Mouse (Mus musculus): ENCODE data around the gene Tdrd9. TPM values are rescaled to one million over a fixed set of nuclear protein-coding genes. Genes with fewer than 3 reads are reported as not detected.
"Not testable (repeated sequence)": the region's sequence is repeated elsewhere in the genome, so short reads cannot be mapped to it uniquely, and the experiment has no call there.

The Tdrd9 gene
- polyA plus RNA-seq, 1 experiment from 2014 or later, result 0.32 TPM

DNA sequence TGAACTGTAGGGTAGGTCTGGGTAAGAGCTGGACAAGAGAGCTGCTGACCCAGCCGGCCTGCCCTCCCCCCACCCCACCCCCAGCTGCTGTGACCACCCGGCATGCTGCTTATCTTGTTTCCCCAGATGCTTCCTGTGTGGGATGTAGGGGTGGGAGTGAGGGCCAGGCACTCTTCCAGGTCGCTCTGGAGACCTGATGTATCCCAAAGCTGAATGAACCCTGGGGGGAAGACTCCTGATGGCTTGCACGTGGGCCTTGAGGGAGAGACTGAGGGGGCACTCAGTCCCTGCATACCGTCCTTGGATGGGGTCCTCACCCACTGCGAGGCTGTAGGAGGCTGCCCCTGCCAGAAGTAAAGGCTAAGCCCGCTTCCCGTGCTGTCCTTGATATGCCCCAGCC lies 26.2 kb upstream of the Tdrd9 start:
- Histone ChIP-seq H3K4me3 (replicated peaks; ENCODE audit: low read depth, low read length) (no peak overlapping the region), H3K4me1 (replicated peaks; ENCODE audit: insufficient read depth, low read length) (peaks cover 16% of the 10 kb centered on the region; the same call in 1 of the 2 replicates), H3K27ac (peak overlapping the region; percentile 90), H3K4me2 (ENCODE audit: low read length) (0 out of 2 replicates have a peak overlapping the region, but pooled peaks have one; percentile 3), H3K9ac (ENCODE audit: low read depth, low read length) (0 out of 2 replicates have a peak overlapping the region, but pooled peaks have one; percentile 18), H3K27me3 (ENCODE audit: insufficient read depth, low read length) (no peaks in the 10 kb centered on the region), H3K36me3 (ENCODE audit: insufficient read depth, low read length) (no peaks in the 10 kb centered on the region), H3K9me3 (replicated peaks; ENCODE audit: low read length) (no peaks in the 10 kb centered on the region)
- no peak for TF ChIP-seq CTCF (IDR thresholded peaks at IDR 0.05; ENCODE audit: low read depth)
- 17% methylated on average over 8 of the region's 8 CpGs for WGBS
- ATAC-seq (replicated peaks; ENCODE audit: low FRiP score, low read depth) (0 out of 2 replicates have a peak, but pooled peaks have one; percentile 16), DNase-seq (ENCODE audit: low spot score) (peak; percentile 83)

DNA sequence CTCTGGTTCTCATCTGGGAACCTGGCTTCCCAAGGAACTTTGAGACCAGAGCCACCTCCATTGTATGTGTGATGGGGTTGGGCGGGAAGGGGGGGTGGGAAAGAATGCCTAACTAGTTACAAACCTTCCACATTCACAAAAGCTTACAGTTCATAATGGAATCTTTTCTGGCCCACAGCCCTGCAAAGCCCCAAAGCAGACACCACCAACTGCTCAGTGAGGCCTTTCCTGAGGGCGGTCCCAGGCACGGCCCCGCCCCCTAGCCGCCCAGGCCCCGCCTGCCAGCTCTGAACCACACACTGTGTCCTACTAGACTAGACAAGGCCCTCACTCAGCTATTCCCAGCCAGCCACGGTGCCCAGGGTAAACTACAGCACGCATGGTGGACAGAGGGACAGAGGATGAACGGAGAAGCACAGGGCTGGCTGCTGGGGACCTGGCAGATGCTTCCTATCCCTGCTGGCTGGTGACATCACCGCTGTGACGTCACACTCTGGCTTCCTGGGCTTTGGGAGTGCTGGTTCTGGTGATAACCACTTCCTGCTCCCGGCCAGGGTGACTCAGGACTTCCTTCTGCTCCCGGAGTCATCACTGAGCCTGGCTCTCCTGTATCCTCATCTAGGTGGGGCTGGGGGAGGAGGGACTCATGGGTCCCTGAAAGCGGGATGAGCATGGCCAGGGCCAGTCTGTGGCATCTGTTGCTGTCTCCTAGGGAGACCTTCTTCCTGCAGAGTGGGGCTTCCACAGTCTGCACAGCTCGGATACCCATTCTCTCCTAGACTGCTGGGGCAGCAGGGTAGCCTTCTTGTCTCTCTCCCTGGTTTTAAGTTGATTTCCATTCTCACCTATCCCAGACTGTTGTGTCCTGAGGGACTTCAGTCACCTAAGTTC lies 25.3 kb upstream of the Tdrd9 start:
- H3K36me3 ChIP-seq (ENCODE audit: insufficient read depth, low read length); H3K27me3 ChIP-seq (ENCODE audit: insufficient read depth, low read length); H3K9me3 ChIP-seq (replicated peaks; ENCODE audit: low read length); DNase-seq (ENCODE audit: low spot score); H3K4me3 ChIP-seq (replicated peaks; ENCODE audit: low read depth, low read length); H3K4me2 ChIP-seq (ENCODE audit: low read length): not testable (repeated sequence)
- WGBS, result 43% methylated on average over 10 of the region's 15 CpGs
- 0 out of 2 replicates have a peak overlapping the region, but pooled peaks have one; percentile 18 for H3K9ac ChIP-seq (ENCODE audit: low read depth, low read length)
- peaks cover 16% of the 10 kb centered on the region; the same call in 1 of the 2 replicates for H3K4me1 ChIP-seq (replicated peaks; ENCODE audit: insufficient read depth, low read length)
- peak; percentile 73 for ATAC-seq (replicated peaks; ENCODE audit: low FRiP score, low read depth)
- peak overlapping the region; percentile 90 for H3K27ac ChIP-seq

- H3K27me3 ChIP-seq (ENCODE audit: insufficient read depth, low read length), result no peaks in the 10 kb centered on the region
- WGBS, result 47% methylated on average over 2 of the region's 2 CpGs
- H3K9ac ChIP-seq (ENCODE audit: low read depth, low read length), result no peak overlapping the region
- no peak overlapping the region for H3K4me2 ChIP-seq (ENCODE audit: low read length)
- H3K4me1 ChIP-seq (replicated peaks; ENCODE audit: insufficient read depth, low read length), result peaks cover 16% of the 10 kb centered on the region; the same call in 1 of the 2 replicates
- no peaks in the 10 kb centered on the region for H3K36me3 ChIP-seq (ENCODE audit: insufficient read depth, low read length)
- peak; percentile 27; the same call in 1 of the 2 replicates for ATAC-seq (replicated peaks; ENCODE audit: low FRiP score, low read depth)
- peak; percentile 84 for TF ChIP-seq CTCF (IDR thresholded peaks at IDR 0.05; ENCODE audit: low read depth)
- DNase-seq (ENCODE audit: low spot score), result peak; percentile 90
- H3K27ac ChIP-seq, result peak overlapping the region; percentile 79
- no peaks in the 10 kb centered on the region for H3K9me3 ChIP-seq (replicated peaks; ENCODE audit: low read length)
- H3K4me3 ChIP-seq (replicated peaks; ENCODE audit: low read depth, low read length), result no peak overlapping the region
These were observed 24.6 kb upstream of the Tdrd9 start for GRCm38 (mm10) chr12:111946716-111947115.

DNA sequence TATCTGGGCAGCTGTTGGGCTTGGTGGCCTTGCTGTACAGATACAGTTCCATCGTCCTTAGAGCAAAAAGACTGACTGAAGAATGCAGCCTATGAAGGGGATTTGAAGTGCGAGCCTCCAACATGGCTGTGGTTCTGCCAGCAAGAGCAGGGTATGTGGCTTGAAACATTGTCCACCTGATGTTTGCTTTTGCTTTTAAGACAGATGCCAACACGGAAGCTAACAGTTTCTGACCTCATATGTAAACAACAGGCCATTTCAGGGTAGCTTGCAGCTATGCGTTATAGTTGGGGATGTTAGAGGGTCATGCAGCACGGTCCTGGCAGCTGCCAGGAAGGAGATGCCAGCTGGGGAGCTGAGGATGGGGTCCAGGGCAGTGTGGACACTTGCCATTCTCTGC lies 20.9 kb upstream of the Tdrd9 start:
- Histone ChIP-seq H3K4me1 (replicated peaks; ENCODE audit: insufficient read depth, low read length) (peaks cover 1% of the 10 kb centered on the region; the same call in 1 of the 2 replicates), H3K27ac (no peak overlapping the region), H3K4me3 (replicated peaks; ENCODE audit: low read depth, low read length) (no peak overlapping the region), H3K36me3 (ENCODE audit: insufficient read depth, low read length) (no peaks in the 10 kb centered on the region), H3K9ac (ENCODE audit: low read depth, low read length) (no peak overlapping the region), H3K4me2 (ENCODE audit: low read length) (no peak overlapping the region), H3K27me3 (ENCODE audit: insufficient read depth, low read length) (no peaks in the 10 kb centered on the region), H3K9me3 (replicated peaks; ENCODE audit: low read length) (no peaks in the 10 kb centered on the region)
- WGBS, result 70% methylated on average over 5 of the region's 5 CpGs
- DNase-seq (ENCODE audit: low spot score) (no peak), ATAC-seq (replicated peaks; ENCODE audit: low FRiP score, low read depth) (no peak)
- TF ChIP-seq CTCF (IDR thresholded peaks at IDR 0.05; ENCODE audit: low read depth), result no peak

- WGBS, result 32% methylated on average over 5 of the region's 5 CpGs
- Histone ChIP-seq H3K27me3 (ENCODE audit: insufficient read depth, low read length) (no peaks in the 10 kb centered on the region), H3K4me1 (replicated peaks; ENCODE audit: insufficient read depth, low read length) (no peaks in the 10 kb centered on the region), H3K9ac (ENCODE audit: low read depth, low read length) (no peak overlapping the region), H3K9me3 (replicated peaks; ENCODE audit: low read length) (no peaks in the 10 kb centered on the region), H3K27ac (peak overlapping the region; percentile 62), H3K4me3 (replicated peaks; ENCODE audit: low read depth, low read length) (no peak overlapping the region), H3K4me2 (ENCODE audit: low read length) (no peak overlapping the region), H3K36me3 (ENCODE audit: insufficient read depth, low read length) (no peaks in the 10 kb centered on the region)
- ATAC-seq (replicated peaks; ENCODE audit: low FRiP score, low read depth) (0 out of 2 replicates have a peak, but pooled peaks have one; percentile 25), DNase-seq (ENCODE audit: low spot score) (no peak)
- no peak for TF ChIP-seq CTCF (IDR thresholded peaks at IDR 0.05; ENCODE audit: low read depth)
These were observed 19.7 kb upstream of the Tdrd9 start for GRCm38 (mm10) chr12:111951701-111952100.

DNA sequence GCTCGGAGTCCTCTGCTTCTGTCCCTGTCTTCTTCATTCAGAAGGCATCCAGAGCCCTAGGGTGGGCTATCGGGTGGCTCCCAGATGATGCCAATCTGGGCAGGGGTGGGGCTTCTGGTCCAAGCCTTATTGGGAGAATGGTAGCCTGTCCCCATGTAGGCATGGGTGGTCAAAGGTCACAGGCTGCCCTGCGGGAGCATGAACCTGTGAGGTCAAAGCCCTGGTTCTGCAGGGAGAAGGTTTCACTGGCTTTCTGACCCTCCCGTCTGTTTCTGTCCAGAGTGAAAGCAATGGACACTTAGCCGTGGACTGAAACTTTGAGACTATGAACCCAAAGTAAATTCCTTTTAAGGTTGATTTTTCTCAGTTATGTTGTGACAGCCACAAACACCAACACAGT lies 15.2 kb upstream of the Tdrd9 start:
- WGBS, result 80% methylated on average over 5 of the region's 5 CpGs
- no peaks in the 10 kb centered on the region for H3K9me3 ChIP-seq (replicated peaks; ENCODE audit: low read length)
- ATAC-seq (replicated peaks; ENCODE audit: low FRiP score, low read depth) (no peak), DNase-seq (ENCODE audit: low spot score) (no peak)
- H3K4me3 ChIP-seq (replicated peaks; ENCODE audit: low read depth, low read length), result no peak overlapping the region
- H3K36me3 ChIP-seq (ENCODE audit: insufficient read depth, low read length), result peaks cover 13% of the 10 kb centered on the region; the same call in 1 of the 2 replicates
- no peak overlapping the region for H3K27ac ChIP-seq
- TF ChIP-seq CTCF (IDR thresholded peaks at IDR 0.05; ENCODE audit: low read depth), result no peak
- H3K27me3 ChIP-seq (ENCODE audit: insufficient read depth, low read length), result no peaks in the 10 kb centered on the region
- H3K4me2 ChIP-seq (ENCODE audit: low read length), result no peak overlapping the region
- no peaks in the 10 kb centered on the region for H3K4me1 ChIP-seq (replicated peaks; ENCODE audit: insufficient read depth, low read length)
- H3K9ac ChIP-seq (ENCODE audit: low read depth, low read length), result no peak overlapping the region
